Mouse (Mus musculus): ENCODE results near the gene Polr2m.

DNA sequence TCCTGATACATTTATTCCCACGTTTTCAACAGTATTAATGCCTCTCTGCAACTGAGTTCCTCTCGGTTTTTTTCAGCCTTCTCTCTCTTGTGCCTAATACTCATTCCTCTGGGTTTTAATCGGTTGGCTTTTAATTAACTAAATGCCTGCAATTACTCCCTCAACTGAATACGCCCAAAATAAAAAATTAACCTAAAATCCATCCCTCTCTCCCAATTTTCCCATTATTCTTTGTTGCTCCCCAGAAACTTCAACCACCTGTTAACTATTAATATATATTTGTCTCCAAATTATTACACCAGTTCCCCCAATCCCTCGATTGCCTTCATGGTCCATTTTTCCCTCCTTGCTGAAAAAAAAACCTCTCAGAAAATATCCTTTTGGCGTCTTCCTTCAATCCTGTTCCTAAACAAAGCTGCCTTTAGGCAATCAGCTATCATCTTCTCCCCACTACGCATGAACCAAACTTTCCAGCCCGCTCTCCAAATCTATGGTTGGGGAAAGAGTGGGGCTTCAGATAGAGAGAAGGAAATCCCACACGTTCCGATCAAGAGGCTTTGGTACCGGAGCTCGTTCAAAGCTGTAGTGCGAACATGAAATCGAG, 762 bp downstream of the Polr2m start:
- TF ChIP-seq CHD2 (IDR thresholded peaks at IDR 0.05; ENCODE audit: low read depth, low read length) (no peak), HCFC1 (IDR thresholded peaks at IDR 0.05; ENCODE audit: borderline replicate concordance, insufficient read depth, low read length) (no peak), ZC3H11A (IDR thresholded peaks at IDR 0.05; ENCODE audit: borderline replicate concordance, low read depth, low read length) (no peak), ZNF384 (IDR thresholded peaks at IDR 0.05; ENCODE audit: low read depth, low read length) (no peak)
